Mouse (Mus musculus) hindbrain, embryonic 13.5 days (tissue): ENCODE measurements around the gene Defb33. TPM values are rescaled to one million over a fixed set of nuclear protein-coding genes. Genes with fewer than 3 reads are reported as not detected.

ENCODE experiments used
- ATAC-seq: fragments of 200-750 bp; cut with Nextera tagmentation; 2 replicates; pipeline ENCODE4 v1.8.0; 2017; ENCODE audit warnings: moderate TSS enrichment; ENCODE audit not compliant: low FRiP score
- H3K27ac ChIP-seq: fragments of 300-500 bp; sonication (generic); 2 replicates; pipeline ENCODE4 v1.5.1; 2015; ENCODE audit warnings: inconsistent platforms, mild to moderate bottlenecking, moderate library complexity
- H3K27me3 ChIP-seq: fragments of 300-500 bp; sonication (generic); 2 replicates; pipeline ENCODE4 v1.6.1; 2015; ENCODE audit warnings: mild to moderate bottlenecking, inconsistent platforms
- H3K36me3 ChIP-seq: fragments of 300-500 bp; sonication (generic); 2 replicates; pipeline ENCODE4 v1.6.1; 2015; ENCODE audit warnings: mild to moderate bottlenecking, inconsistent platforms
- H3K4me1 ChIP-seq: fragments of 300-500 bp; sonication (generic); replicated peaks from 2 replicates; pipeline ENCODE4 v1.6.1; 2015; ENCODE audit warnings: inconsistent platforms
- H3K4me2 ChIP-seq: fragments of 300-500 bp; sonication (generic); 2 replicates; pipeline ENCODE4 v1.6.1; 2015; ENCODE audit warnings: inconsistent platforms, mild to moderate bottlenecking, moderate library complexity
- H3K4me3 ChIP-seq: fragments of 300-500 bp; sonication (generic); 2 replicates; pipeline ENCODE4 v1.5.1; 2015; ENCODE audit warnings: mild to moderate bottlenecking, inconsistent platforms
- H3K9ac ChIP-seq: fragments of 300-500 bp; sonication (generic); 2 replicates; pipeline ENCODE4 v1.6.1; 2015; ENCODE audit warnings: mild to moderate bottlenecking, inconsistent platforms
- H3K9me3 ChIP-seq: fragments of 300-500 bp; sonication (generic); 2 replicates; pipeline ENCODE4 v1.6.1; 2016; ENCODE audit warnings: inconsistent platforms
- WGBS: fragments of 180-500 bp; shearing (Covaris S2); methylation state at CpG from one replicate; pipeline ENCODE4 v1.1.7; 2015; 5-methylcytosine and 5-hydroxymethylcytosine counted together
- polyA plus RNA-seq: library from polyadenylated mRNA; unstranded; fragments of >200 nt; fragmentation: Nextera tagmentation; extraction: Ambion mirVana; gene quantifications from 2 replicates; pipeline ENCODE4 v1.2.1, GENCODE M21; 2015

Gene Defb33
- polyA plus RNA-seq = not detected in 2 replicates

- Histone ChIP-seq H3K4me2 (no peak within 1 kb of the TSS), H3K27me3 (no peaks in the 10 kb centered on the region), H3K27ac (no peak within 1 kb of the TSS), H3K36me3 (no peaks in the 10 kb centered on the region), H3K9ac (no peak within 1 kb of the TSS), H3K9me3 (peaks cover 50% of the 10 kb centered on the region), H3K4me3 (no peak within 1 kb of the TSS), H3K4me1 (no peaks in the 10 kb centered on the region)
- 88% methylated on average over 2 of the region's 2 CpGs for WGBS
- ATAC-seq = no peak
These were observed at the start of gene Defb33 for GRCm38 (mm10) chr8:20892369-20892768. Gene Defb33, plus strand, starts transcription at chr8:20892669.

GRCm38 (mm10) chr8:20874608-20875007 is 17.9 kb upstream of the Defb33 start:
- peaks cover 18% of the 10 kb centered on the region for H3K9me3 ChIP-seq
- 50% methylated on average over 6 of the region's 6 CpGs for WGBS

GRCm38 (mm10) chr8:20902527-20902926 is 10.1 kb downstream of the Defb33 start, which contains the start of gene Gm15056:
Gene Gm15056, minus strand, starts transcription at chr8:20902627.
- Histone ChIP-seq H3K36me3 (no peaks in the 10 kb centered on the region), H3K27me3 (no peaks in the 10 kb centered on the region), H3K27ac (no peak within 1 kb of the TSS), H3K4me1 (no peaks in the 10 kb centered on the region), H3K9me3 (peaks cover 38% of the 10 kb centered on the region), H3K4me3 (no peak within 1 kb of the TSS), H3K4me2 (no peak within 1 kb of the TSS), H3K9ac (no peak within 1 kb of the TSS)
- no peak for ATAC-seq
- 55% methylated on average over 2 of the region's 2 CpGs for WGBS

More at GRCm38 (mm10) chr8:20874608-20875007, 17.9 kb upstream of the Defb33 start:
- Histone ChIP-seq H3K9ac (no peak overlapping the region), H3K27me3 (no peaks in the 10 kb centered on the region), H3K4me3 (no peak overlapping the region), H3K4me2 (no peak overlapping the region), H3K27ac (no peak overlapping the region), H3K36me3 (no peaks in the 10 kb centered on the region), H3K4me1 (no peaks in the 10 kb centered on the region)
- no peak for ATAC-seq

- Histone ChIP-seq H3K9ac (no peak overlapping the region), H3K36me3 (no peaks in the 10 kb centered on the region), H3K27ac (no peak overlapping the region), H3K4me3 (no peak overlapping the region), H3K9me3 (peaks cover 26% of the 10 kb centered on the region), H3K27me3 (no peaks in the 10 kb centered on the region), H3K4me1 (no peaks in the 10 kb centered on the region), H3K4me2 (no peak overlapping the region)
- 96% methylated on average over 2 of the region's 2 CpGs for WGBS
- ATAC-seq = no peak
These were observed 14.7 kb downstream of the Defb33 start for GRCm38 (mm10) chr8:20907119-20907518.

DNA sequence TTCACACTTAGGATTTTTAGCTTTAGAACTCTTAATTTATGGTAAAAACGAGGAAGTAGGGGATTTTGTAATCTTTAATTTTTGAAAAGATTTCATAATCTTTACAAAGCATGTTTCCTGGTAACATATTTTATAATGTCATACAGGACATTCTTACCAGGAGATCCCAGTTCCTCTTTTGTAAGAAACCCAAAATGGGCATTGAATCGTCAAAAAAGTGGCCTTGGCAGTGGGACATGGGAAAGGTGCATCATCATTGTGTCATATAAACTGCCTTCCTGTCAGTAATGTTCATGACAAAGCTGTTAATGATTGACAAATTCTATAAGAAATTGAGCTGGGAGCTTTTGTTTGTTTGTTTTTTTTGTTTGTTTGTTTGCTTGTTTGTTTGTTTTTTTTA is 15.8 kb downstream of the Defb33 start:
- H3K27me3 ChIP-seq = no peaks in the 10 kb centered on the region
- no peak for ATAC-seq
- H3K4me1 ChIP-seq = no peaks in the 10 kb centered on the region
- no peak overlapping the region for H3K4me2 ChIP-seq
- H3K9ac ChIP-seq = no peak overlapping the region
- 69% methylated on average over 2 of the region's 2 CpGs for WGBS
- no peaks in the 10 kb centered on the region for H3K36me3 ChIP-seq
- H3K27ac ChIP-seq = no peak overlapping the region
- peaks cover 26% of the 10 kb centered on the region for H3K9me3 ChIP-seq
- no peak overlapping the region for H3K4me3 ChIP-seq

DNA sequence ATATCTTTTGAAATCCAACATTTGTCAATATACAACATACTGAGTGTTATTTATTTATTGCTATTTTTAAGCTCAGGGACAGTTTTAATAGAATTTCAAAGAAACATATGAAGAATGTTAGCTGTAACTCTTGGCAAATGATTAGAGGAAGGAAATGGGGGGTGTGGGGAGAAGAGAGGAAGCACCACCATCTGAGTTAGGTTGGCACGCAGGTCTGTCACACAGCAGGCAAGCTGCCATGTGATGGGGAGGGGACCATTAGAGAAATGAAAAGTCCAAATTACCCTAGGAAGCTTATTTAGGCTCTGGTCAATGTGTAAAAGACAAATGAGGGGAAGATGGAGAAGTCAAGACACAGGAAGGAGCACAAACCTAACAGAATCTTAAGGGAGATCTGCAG is 19.8 kb downstream of the Defb33 start:
- no peaks in the 10 kb centered on the region for H3K4me1 ChIP-seq
- H3K9me3 ChIP-seq = peaks cover 26% of the 10 kb centered on the region
- H3K27ac ChIP-seq = no peak overlapping the region
- no peak for ATAC-seq
- no peak overlapping the region for H3K9ac ChIP-seq
- WGBS = 86% methylated on average over 1 of the region's 1 CpGs
- H3K4me3 ChIP-seq = no peak overlapping the region
- no peak overlapping the region for H3K4me2 ChIP-seq
- no peaks in the 10 kb centered on the region for H3K36me3 ChIP-seq
- no peaks in the 10 kb centered on the region for H3K27me3 ChIP-seq

DNA sequence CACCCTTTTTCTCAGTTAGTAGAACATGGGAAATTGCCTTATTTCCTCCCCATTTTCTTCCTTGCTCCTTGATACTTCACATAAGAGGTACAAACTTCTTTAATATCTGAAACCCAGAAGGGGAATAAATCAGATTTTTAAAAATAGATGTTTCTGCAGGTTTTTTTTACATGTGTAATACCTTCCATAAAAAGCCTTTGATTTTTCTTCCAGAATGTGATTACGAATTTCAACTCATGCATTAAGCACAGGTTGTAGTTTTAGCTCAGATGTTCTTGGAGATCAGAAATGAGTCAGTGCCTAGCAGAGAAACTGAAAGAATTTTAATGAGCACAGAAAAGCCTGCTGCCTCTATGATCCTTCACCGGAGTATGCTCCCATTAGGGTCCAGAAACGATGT is 29.5 kb downstream of the Defb33 start, which contains the start of gene Gm6040:
Gene Gm6040, minus strand, starts transcription at position 101 of the 400 bp plus-strand sequence.
- H3K36me3 ChIP-seq = no peaks in the 10 kb centered on the region
- 79% methylated on average over 3 of the region's 3 CpGs for WGBS
- H3K9ac ChIP-seq = no peak within 1 kb of the TSS
- peaks cover 22% of the 10 kb centered on the region for H3K9me3 ChIP-seq
- H3K27ac ChIP-seq = no peak within 1 kb of the TSS
- no peak within 1 kb of the TSS for H3K4me3 ChIP-seq
- ATAC-seq = no peak
- no peaks in the 10 kb centered on the region for H3K27me3 ChIP-seq
- H3K4me1 ChIP-seq = no peaks in the 10 kb centered on the region
- no peak within 1 kb of the TSS for H3K4me2 ChIP-seq

- Histone ChIP-seq H3K4me1 (no peaks in the 10 kb centered on the region), H3K27me3 (no peaks in the 10 kb centered on the region), H3K27ac (no peak within 1 kb of the TSS), H3K36me3 (no peaks in the 10 kb centered on the region), H3K4me2 (no peak within 1 kb of the TSS), H3K4me3 (no peak within 1 kb of the TSS), H3K9me3 (peaks cover 23% of the 10 kb centered on the region), H3K9ac (no peak within 1 kb of the TSS)
- 71% methylated on average over 3 of the region's 3 CpGs for WGBS
- no peak for ATAC-seq
These were observed 52.1 kb downstream of the Defb33 start, which contains the start of gene AY761185 for GRCm38 (mm10) chr8:20944610-20945009. Gene AY761185, minus strand, starts transcription at chr8:20944710.

Other genes starting within 250 kb of the Defb33 start
- not detected in 2 replicates for gene Gm15056, start 10.0 kb downstream of the Defb33 start, polyA plus RNA-seq
- gene Gm6040, start 29.4 kb downstream of the Defb33 start, polyA plus RNA-seq = not detected in 2 replicates
- not detected in 2 replicates for gene AY761185, start 52.0 kb downstream of the Defb33 start, polyA plus RNA-seq
- not detected in 2 replicates for gene Defa21, start 132.9 kb downstream of the Defb33 start, polyA plus RNA-seq
- gene Defa23, start 162.4 kb downstream of the Defb33 start, polyA plus RNA-seq = not detected in 2 replicates
- gene Defa35, start 172.4 kb downstream of the Defb33 start, polyA plus RNA-seq = not detected in 2 replicates
- not detected in 2 replicates for gene Defa25, start 191.8 kb downstream of the Defb33 start, polyA plus RNA-seq
- not detected in 2 replicates for gene Gm14851, start 203.4 kb downstream of the Defb33 start, polyA plus RNA-seq
- gene Defa30, start 242.0 kb downstream of the Defb33 start, polyA plus RNA-seq = not detected in 2 replicates